Mouse (Mus musculus) ES-Bruce4 (cell line): ENCODE data around the gene Bloc1s3.

Experiments
- CTCF ChIP-seq: IDR thresholded peaks from one replicate; pipeline ENCODE4 v1.8.1; 2011; ENCODE audit warnings: low read depth, low read length
- EP300 ChIP-seq: IDR thresholded peaks from 2 replicates; pipeline ENCODE4 v1.6.1; 2011; ENCODE audit warnings: low read depth, low read length; ENCODE audit not compliant: insufficient read depth
- POLR2A ChIP-seq: IDR thresholded peaks from one replicate; pipeline ENCODE4 v1.8.1; 2011; ENCODE audit warnings: low read length; ENCODE audit not compliant: insufficient read depth

GRCm38 (mm10) chr7:19547344-19547969 is 39.3 kb upstream of the Bloc1s3 start:
- no peak for TF ChIP-seq CTCF
- no peak for TF ChIP-seq POLR2A
- no peak for TF ChIP-seq EP300
